Mouse (Mus musculus) thymus, adult 2 months (tissue): Measurements from ENCODE around the gene Mogat2. TPM values are rescaled to one million over a fixed set of nuclear protein-coding genes. Genes with fewer than 3 reads are reported as not detected.

ENCODE experiments used
- DNase-seq: peaks from one replicate; pipeline ENCODE4 v3.0.0; 2021
- H3K27ac ChIP-seq: fragments of 200-500 bp; 2 replicates; pipeline ENCODE4 v1.5.1; 2012; ENCODE audit warnings: low read length, control low read depth; ENCODE audit not compliant: control insufficient read depth, insufficient read depth
- H3K27me3 ChIP-seq: fragments of 200-500 bp; 2 replicates; pipeline ENCODE4 v1.6.1; 2012; ENCODE audit warnings: mild to moderate bottlenecking, low read length, moderate library complexity, mixed read lengths; ENCODE audit not compliant: control insufficient read depth, insufficient read depth
- H3K36me3 ChIP-seq: fragments of 200-500 bp; 2 replicates; pipeline ENCODE4 v1.6.1; 2012; ENCODE audit warnings: mild to moderate bottlenecking, low read length, moderate library complexity; ENCODE audit not compliant: control insufficient read depth, insufficient read depth
- H3K4me1 ChIP-seq: fragments of 200-500 bp; replicated peaks from 2 replicates; pipeline ENCODE4 v1.6.1; 2012; ENCODE audit warnings: low read length; ENCODE audit not compliant: control insufficient read depth, insufficient read depth
- H3K4me3 ChIP-seq: fragments of 200-500 bp; 2 replicates; pipeline ENCODE4 v1.5.1; 2012; ENCODE audit warnings: mild to moderate bottlenecking, low read length, control low read depth, moderate library complexity; ENCODE audit not compliant: control insufficient read depth, insufficient read depth
- CTCF ChIP-seq: fragments of 200-500 bp; IDR thresholded peaks from 2 replicates; pipeline ENCODE4 v1.5.1; 2012; ENCODE audit warnings: mild to moderate bottlenecking, control low read depth, low read length, moderate library complexity, borderline replicate concordance; ENCODE audit not compliant: control insufficient read depth, poor library complexity, insufficient read depth; ENCODE audit errors: extremely low read depth
- POLR2A ChIP-seq: fragments of 200-500 bp; IDR thresholded peaks from 2 replicates; pipeline ENCODE4 v1.6.1; 2012; ENCODE audit warnings: mild to moderate bottlenecking, low read length, control low read depth, moderate library complexity; ENCODE audit not compliant: control insufficient read depth, poor library complexity, insufficient read depth; ENCODE audit errors: extremely low read depth
- WGBS: fragments of 180-500 bp; shearing (Covaris S2); methylation state at CpG from one replicate; pipeline ENCODE4 v1.1.7; 2018; 5-methylcytosine and 5-hydroxymethylcytosine counted together
- polyA plus RNA-seq: library from polyadenylated mRNA; depleted of rRNA; stranded (reverse); fragments of >200 nt; gene quantifications from 2 replicates; pipeline ENCODE4 v1.2.3, GENCODE M21; 2012

Gene Mogat2
- polyA plus RNA-seq, 1 experiment, result 0.32 TPM

DNA sequence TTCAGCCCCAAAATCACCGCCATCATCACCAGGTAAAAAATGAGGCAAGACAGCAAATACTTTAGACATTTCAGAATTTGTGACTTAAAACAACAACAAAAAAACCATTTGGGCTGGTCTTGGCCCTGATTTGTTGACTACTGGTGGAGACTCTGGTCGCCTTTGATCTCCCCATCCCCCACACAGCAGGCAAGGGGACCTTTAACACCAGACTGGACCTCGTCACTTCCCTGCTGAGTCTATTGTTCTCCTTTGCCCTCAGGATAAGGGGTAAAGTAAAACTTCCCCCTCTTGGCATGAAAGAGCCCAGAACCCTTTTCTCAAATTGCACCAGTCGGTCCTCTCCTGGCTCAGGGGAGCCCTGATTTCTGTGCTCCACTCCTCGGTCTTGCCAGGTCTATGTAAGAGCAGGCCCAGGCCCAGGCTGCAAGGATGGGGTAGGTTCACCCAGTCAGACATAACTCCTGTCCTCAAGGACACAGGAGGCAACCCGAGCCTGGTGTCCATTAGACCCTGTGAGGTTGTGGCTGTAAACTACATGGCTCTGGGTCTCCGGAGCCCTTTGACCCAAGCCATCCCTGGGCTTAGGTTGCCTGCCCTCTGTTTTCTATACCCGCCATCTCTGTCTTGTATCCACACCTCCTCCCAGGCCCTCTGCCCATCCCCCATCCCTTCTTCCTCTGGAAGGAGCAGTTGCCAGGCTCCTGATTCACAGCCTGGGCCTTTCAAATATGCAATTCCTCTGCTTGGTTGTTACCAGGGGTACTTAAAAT is 1.3 kb downstream of the Mogat2 start:
- H3K36me3 ChIP-seq, result no peaks in the 10 kb centered on the region
- peaks cover 8% of the 10 kb centered on the region; the same call in 1 of the 2 replicates for H3K27me3 ChIP-seq
- no peak overlapping the region for H3K4me3 ChIP-seq
- no peak for TF ChIP-seq CTCF
- TF ChIP-seq POLR2A, result no peak
- H3K27ac ChIP-seq, result no peak overlapping the region
- no peak for DNase-seq
- 86% methylated on average over 8 of the region's 8 CpGs for WGBS
- no peaks in the 10 kb centered on the region for H3K4me1 ChIP-seq

GRCm38 (mm10) chr7:99235657-99236056 is 2.8 kb downstream of the Mogat2 start:
- H3K27me3 ChIP-seq, result peaks cover 8% of the 10 kb centered on the region; the same call in 1 of the 2 replicates
- no peak overlapping the region for H3K27ac ChIP-seq
- H3K36me3 ChIP-seq, result no peaks in the 10 kb centered on the region
- no peak overlapping the region for H3K4me3 ChIP-seq
- 89% methylated on average over 2 of the region's 2 CpGs for WGBS
- no peaks in the 10 kb centered on the region for H3K4me1 ChIP-seq
- TF ChIP-seq POLR2A (no peak), CTCF (no peak)
- DNase-seq, result no peak

GRCm38 (mm10) chr7:99234916-99235315 is 3.5 kb downstream of the Mogat2 start:
- Histone ChIP-seq H3K4me3 (no peak overlapping the region), H3K4me1 (no peaks in the 10 kb centered on the region), H3K27me3 (peaks cover 8% of the 10 kb centered on the region; the same call in 1 of the 2 replicates), H3K27ac (no peak overlapping the region), H3K36me3 (no peaks in the 10 kb centered on the region)
- 49% methylated on average over 2 of the region's 2 CpGs for WGBS
- no peak for DNase-seq
- TF ChIP-seq POLR2A, result no peak
- no peak for TF ChIP-seq CTCF

DNA sequence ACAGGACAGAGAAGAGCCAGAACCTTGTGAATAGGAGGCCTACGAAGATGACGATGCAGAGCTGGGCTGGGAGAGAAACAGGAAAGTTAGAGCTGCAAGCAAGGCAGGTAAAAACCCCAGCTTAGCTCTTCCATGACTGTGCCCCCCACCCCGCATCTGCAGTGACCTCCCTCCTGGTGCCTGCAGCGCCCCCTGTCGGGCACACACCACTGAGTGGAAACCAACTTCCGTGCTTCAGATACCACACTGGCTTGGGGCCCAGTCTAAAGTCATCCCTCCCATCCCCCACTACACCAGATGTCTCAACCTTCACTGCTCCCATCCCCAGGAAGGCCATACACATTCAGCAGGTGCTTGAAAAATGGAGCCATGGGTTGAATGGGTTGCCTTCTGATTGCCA is 5.8 kb downstream of the Mogat2 start:
- Histone ChIP-seq H3K27ac (no peak overlapping the region), H3K4me3 (no peak overlapping the region), H3K27me3 (0 out of 2 replicates have a peak, but pooled peaks cover under 1% of the 10 kb centered on the region), H3K4me1 (no peaks in the 10 kb centered on the region), H3K36me3 (no peaks in the 10 kb centered on the region)
- peak; percentile 5 for DNase-seq
- TF ChIP-seq CTCF (0 out of 2 replicates have a peak, but pooled peaks have one; percentile 24), POLR2A (no peak)
- WGBS, result 73% methylated on average over 6 of the region's 6 CpGs

GRCm38 (mm10) chr7:99230061-99230747 is 8.2 kb downstream of the Mogat2 start:
- Histone ChIP-seq H3K4me1 (no peaks in the 10 kb centered on the region), H3K27me3 (no peaks in the 10 kb centered on the region), H3K4me3 (no peak overlapping the region), H3K36me3 (no peaks in the 10 kb centered on the region), H3K27ac (no peak overlapping the region)
- DNase-seq, result no peak
- WGBS, result 82% methylated on average over 7 of the region's 7 CpGs
- TF ChIP-seq CTCF, result no peak
- TF ChIP-seq POLR2A, result no peak

DNA sequence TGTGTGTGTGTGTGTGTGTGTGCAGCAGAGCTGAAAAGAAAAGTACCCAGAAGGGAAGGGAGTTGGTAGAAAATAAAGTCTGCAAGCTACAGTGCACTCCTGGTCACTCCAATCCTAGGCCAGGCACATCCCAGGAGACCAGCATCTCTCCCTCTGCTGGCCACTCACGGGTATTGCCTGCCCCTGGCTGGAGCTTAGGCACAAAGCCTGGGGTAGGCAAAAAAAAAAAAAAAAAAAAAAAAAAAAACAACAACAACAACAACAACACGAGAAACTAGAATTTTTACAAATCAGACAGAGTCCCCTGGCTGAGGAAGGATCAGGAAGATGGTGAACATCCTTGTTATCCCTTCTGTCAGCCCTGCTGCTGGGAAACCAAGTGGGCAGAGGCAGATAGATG is 9.0 kb downstream of the Mogat2 start:
- 38% methylated on average over 2 of the region's 2 CpGs for WGBS
- no peaks in the 10 kb centered on the region for H3K4me1 ChIP-seq
- DNase-seq, result peak; percentile 8
- TF ChIP-seq POLR2A (no peak), CTCF (peak; percentile 46; the same call in 1 of the 2 replicates)
- no peaks in the 10 kb centered on the region; the same call in 1 of the 2 replicates for H3K27me3 ChIP-seq
- H3K4me3 ChIP-seq, result no peak overlapping the region
- no peak overlapping the region for H3K27ac ChIP-seq
- H3K36me3 ChIP-seq, result no peaks in the 10 kb centered on the region

DNA sequence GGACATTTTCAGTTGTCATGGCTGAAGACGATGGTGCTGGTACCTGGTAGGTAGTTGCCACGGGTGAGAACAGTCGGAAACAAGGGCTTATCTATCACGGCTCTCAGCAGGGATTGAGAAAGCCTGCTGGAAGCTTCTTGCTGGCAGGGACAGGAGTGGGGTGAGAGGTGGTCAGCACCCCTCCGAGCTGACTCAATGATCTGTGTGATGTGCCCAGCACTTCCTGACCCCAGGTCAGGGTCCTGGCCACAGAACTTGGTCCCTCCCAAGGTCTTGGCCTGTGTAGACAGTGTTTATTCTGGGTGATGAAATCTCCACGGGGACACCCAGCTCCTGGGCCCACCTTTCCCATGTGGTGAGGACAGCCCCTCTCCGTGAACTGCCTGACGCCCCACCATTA is 9.6 kb downstream of the Mogat2 start:
- TF ChIP-seq CTCF (no peak), POLR2A (no peak)
- H3K27ac ChIP-seq, result no peak overlapping the region

More for the DNA sequence above, 9.6 kb downstream of the Mogat2 start:
- no peak overlapping the region for H3K4me3 ChIP-seq
- no peak for DNase-seq
- H3K36me3 ChIP-seq, result no peaks in the 10 kb centered on the region
- H3K27me3 ChIP-seq, result no peaks in the 10 kb centered on the region; the same call in 1 of the 2 replicates
- H3K4me1 ChIP-seq, result no peaks in the 10 kb centered on the region
- 94% methylated on average over 8 of the region's 8 CpGs for WGBS
